Mouse (Mus musculus) G1E (cell line): Measurements from ENCODE around the gene Zcchc2.

Experiments
- CTCF ChIP-seq: IDR thresholded peaks from 2 replicates; pipeline ENCODE4 v1.5.1; 2012; ENCODE audit warnings: low read depth, low read length, inconsistent platforms, mixed read lengths
- GATA1 ChIP-seq: IDR thresholded peaks from 2 replicates; pipeline ENCODE4 v1.6.1; 2012; ENCODE audit warnings: borderline replicate concordance, low read length, inconsistent platforms, mixed read lengths
- TAL1 ChIP-seq: conservative IDR thresholded peaks from 2 replicates; pipeline ENCODE4 v1.6.1; 2012; ENCODE audit warnings: low read depth, low read length, inconsistent platforms, mixed read lengths

DNA sequence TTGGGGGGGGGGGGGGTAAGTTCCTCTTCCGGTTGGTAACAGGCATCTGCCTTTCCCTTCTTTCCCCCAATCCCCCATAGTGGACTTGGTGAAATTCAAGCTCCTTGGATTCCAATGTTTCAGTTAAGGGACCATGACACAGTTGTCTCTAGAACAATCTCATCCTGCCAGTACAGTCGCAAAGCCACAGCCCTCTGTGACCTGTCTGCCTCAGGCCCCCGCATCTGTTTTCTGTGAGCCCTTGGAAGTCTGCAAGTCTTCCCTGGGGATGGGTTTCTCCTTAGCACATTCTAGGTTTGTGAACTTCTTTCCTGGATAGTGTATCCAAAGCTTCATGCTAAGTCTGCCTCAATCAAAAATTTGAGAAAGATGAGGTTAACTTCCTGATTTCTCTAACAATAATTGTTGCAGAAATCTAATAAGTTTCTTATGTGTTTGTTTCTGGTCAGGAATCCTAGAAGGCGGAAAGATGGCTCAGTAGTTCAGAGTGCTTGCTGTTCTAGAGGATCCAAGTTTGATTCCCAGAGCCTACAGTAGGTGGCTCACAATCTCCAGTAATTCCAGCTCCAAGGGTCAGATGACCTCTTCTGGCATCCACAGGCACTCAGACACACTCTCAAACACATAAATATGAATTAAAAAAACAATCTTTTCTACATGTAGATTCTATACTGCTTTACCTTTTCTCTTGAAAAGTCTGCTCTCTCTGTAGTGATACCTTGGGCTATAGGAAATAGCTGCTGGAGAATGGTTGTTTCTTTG is 69.5 kb downstream of the Zcchc2 start:
- TF ChIP-seq CTCF (no peak), TAL1 (no peak), GATA1 (no peak)
